Mouse (Mus musculus): Measurements from ENCODE around the gene Fam173b. TPM values are rescaled to one million over a fixed set of nuclear protein-coding genes. Genes with fewer than 3 reads are reported as not detected.

Gene Fam173b
- polyA plus RNA-seq, 1 experiment from 2014 or later: 16.6 TPM

GRCm38 (mm10) chr15:31565786-31566185, 35.9 kb upstream of the Fam173b start:
- no peak overlapping the region for H3K4me3 ChIP-seq (ENCODE audit: control insufficient read depth in 1 of 2, insufficient read depth in 1 of 2, low read depth in 1 of 2, low read length in 2 of 2)
- H3K27ac ChIP-seq (replicated peaks in 1 of 2; ENCODE audit: control insufficient read depth in 1 of 2, insufficient read depth in 1 of 2, low read depth in 2 of 2, low read length in 2 of 2): no peak overlapping the region
- no peak overlapping the region for H3K9ac ChIP-seq (ENCODE audit: low read length)
- ATAC-seq (ENCODE audit: insufficient number of reproducible peaks, insufficient read depth, low FRiP score, low read depth): no peak
- H3K4me1 ChIP-seq (ENCODE audit: control insufficient read depth in 2 of 2, insufficient read depth in 2 of 2, low read length in 2 of 2): peaks cover 20 to 24% of the 10 kb centered on the region in 2 experiments
- H3K36me3 ChIP-seq (ENCODE audit: control insufficient read depth, insufficient read depth, low read length): no peaks in the 10 kb centered on the region
- WGBS: 53% methylated on average over 1 of the region's 1 CpGs
- no peak overlapping the region for H3K4me2 ChIP-seq (ENCODE audit: low read length)
- no peaks in the 10 kb centered on the region for H3K27me3 ChIP-seq (ENCODE audit: control insufficient read depth, insufficient read depth, low read length)
- peaks cover 6% of the 10 kb centered on the region; the same call in 1 of the 2 replicates for H3K9me3 ChIP-seq (ENCODE audit: control insufficient read depth, low read length)

DNA sequence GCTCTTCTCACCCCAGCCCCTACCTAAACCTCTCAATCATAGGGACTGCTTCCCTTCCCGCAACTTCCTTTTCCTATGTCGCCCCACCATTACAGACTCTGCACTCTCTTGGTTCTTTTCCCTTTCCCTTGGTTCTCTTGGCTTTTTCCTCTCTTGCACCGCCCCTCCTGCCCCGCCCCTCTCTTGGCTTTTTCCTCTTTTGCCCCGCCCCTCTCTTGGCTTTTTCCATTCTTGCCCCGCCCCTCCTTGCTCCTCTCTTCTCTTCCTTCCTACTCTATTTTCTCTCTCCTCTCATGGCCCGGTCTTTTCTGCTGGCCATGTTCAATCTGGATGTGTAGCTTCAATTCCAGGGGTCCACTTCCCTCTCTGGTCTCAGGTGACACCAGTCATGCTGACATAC, 34.2 kb upstream of the Fam173b start:
- peaks cover 20 to 24% of the 10 kb centered on the region in 2 experiments for H3K4me1 ChIP-seq (ENCODE audit: control insufficient read depth in 2 of 2, insufficient read depth in 2 of 2, low read length in 2 of 2)
- H3K4me3 ChIP-seq (ENCODE audit: control insufficient read depth in 1 of 2, insufficient read depth in 1 of 2, low read depth in 1 of 2, low read length in 2 of 2): no peak overlapping the region
- 75% methylated on average over 7 of the region's 7 CpGs for WGBS
- H3K27ac ChIP-seq (replicated peaks in 1 of 2; ENCODE audit: control insufficient read depth in 1 of 2, insufficient read depth in 1 of 2, low read depth in 2 of 2, low read length in 2 of 2): no peak overlapping the region
- no peaks in the 10 kb centered on the region for H3K9me3 ChIP-seq (ENCODE audit: control insufficient read depth, low read length)
- H3K4me2 ChIP-seq (ENCODE audit: low read length): no peak overlapping the region
- no peak overlapping the region for H3K9ac ChIP-seq (ENCODE audit: low read length)
- H3K36me3 ChIP-seq (ENCODE audit: control insufficient read depth, insufficient read depth, low read length): no peaks in the 10 kb centered on the region
- no peak for ATAC-seq (ENCODE audit: insufficient number of reproducible peaks, insufficient read depth, low FRiP score, low read depth)
- no peaks in the 10 kb centered on the region for H3K27me3 ChIP-seq (ENCODE audit: control insufficient read depth, insufficient read depth, low read length)

- Histone ChIP-seq H3K9me3 (ENCODE audit: control insufficient read depth, low read length) (no peaks in the 10 kb centered on the region), H3K27me3 (ENCODE audit: control insufficient read depth, insufficient read depth, low read length) (no peaks in the 10 kb centered on the region), H3K27ac (replicated peaks in 1 of 2; ENCODE audit: control insufficient read depth in 1 of 2, insufficient read depth in 1 of 2, low read depth in 2 of 2, low read length in 2 of 2) (peak overlapping the region; percentile 64 to 71), H3K9ac (ENCODE audit: low read length) (peak overlapping the region; percentile 55), H3K4me1 (ENCODE audit: control insufficient read depth in 2 of 2, insufficient read depth in 2 of 2, low read length in 2 of 2) (peaks cover 17 to 19% of the 10 kb centered on the region in 2 experiments), H3K4me3 (ENCODE audit: control insufficient read depth in 1 of 2, insufficient read depth in 1 of 2, low read depth in 1 of 2, low read length in 2 of 2) (peak overlapping the region; percentile 24; a peak in 3 of 4 replicates), H3K36me3 (ENCODE audit: control insufficient read depth, insufficient read depth, low read length) (no peaks in the 10 kb centered on the region), H3K4me2 (ENCODE audit: low read length) (peak overlapping the region; percentile 60)
- 3% methylated on average over 12 of the region's 12 CpGs for WGBS
- ATAC-seq (ENCODE audit: insufficient number of reproducible peaks, insufficient read depth, low FRiP score, low read depth): peak; percentile 81
These were observed 33.1 kb upstream of the Fam173b start for GRCm38 (mm10) chr15:31568581-31568996.

DNA sequence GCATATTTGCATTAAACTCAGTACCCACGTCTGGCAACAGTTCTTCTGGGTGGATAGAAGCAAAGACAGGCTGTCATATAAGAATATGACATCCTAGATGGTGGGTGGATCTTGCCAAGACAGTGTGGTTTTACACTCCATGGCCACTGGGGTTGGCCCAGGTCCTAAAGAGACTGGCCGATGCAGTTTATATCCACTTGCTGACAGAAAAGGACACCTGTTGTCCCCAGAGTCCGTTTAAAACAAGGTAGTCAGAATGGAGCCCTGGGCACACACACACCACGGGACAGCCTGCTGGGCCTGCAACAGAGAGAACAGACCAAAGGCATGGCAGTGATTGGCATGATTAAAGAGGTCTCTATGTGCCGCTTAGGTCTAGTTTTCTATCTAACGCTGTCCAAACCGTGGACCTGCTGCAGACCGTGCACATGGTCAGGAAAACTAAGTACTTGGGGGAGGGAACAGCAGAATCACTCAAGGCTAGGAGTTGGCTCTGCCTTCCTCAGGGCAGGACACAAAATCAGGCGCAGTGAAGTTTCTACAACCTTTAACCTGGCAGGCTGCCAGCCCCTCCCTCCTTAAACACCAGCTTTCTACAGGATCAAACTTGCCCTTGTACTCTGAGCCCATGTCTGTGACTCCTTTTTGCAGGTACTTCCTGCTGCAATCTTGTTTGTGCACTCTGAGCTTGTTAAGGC, 32.2 kb upstream of the Fam173b start:
- no peak overlapping the region for H3K4me3 ChIP-seq (ENCODE audit: control insufficient read depth in 1 of 2, insufficient read depth in 1 of 2, low read depth in 1 of 2, low read length in 2 of 2)
- 0 out of 4 replicates have a peak overlapping the region, but pooled peaks of 1 of the 2 experiments have one; percentile 24 for H3K27ac ChIP-seq (replicated peaks in 1 of 2; ENCODE audit: control insufficient read depth in 1 of 2, insufficient read depth in 1 of 2, low read depth in 2 of 2, low read length in 2 of 2)
- H3K4me2 ChIP-seq (ENCODE audit: low read length): peak overlapping the region; percentile 60; the same call in 1 of the 2 replicates
- H3K9ac ChIP-seq (ENCODE audit: low read length): no peak overlapping the region
- ATAC-seq (ENCODE audit: insufficient number of reproducible peaks, insufficient read depth, low FRiP score, low read depth): no peak
- no peaks in the 10 kb centered on the region for H3K9me3 ChIP-seq (ENCODE audit: control insufficient read depth, low read length)
- 49% methylated on average over 9 of the region's 9 CpGs for WGBS
- H3K36me3 ChIP-seq (ENCODE audit: control insufficient read depth, insufficient read depth, low read length): no peaks in the 10 kb centered on the region
- H3K4me1 ChIP-seq (ENCODE audit: control insufficient read depth in 2 of 2, insufficient read depth in 2 of 2, low read length in 2 of 2): peaks cover 14 to 17% of the 10 kb centered on the region in 2 experiments
- no peaks in the 10 kb centered on the region for H3K27me3 ChIP-seq (ENCODE audit: control insufficient read depth, insufficient read depth, low read length)

GRCm38 (mm10) chr15:31570959-31571358, 30.7 kb upstream of the Fam173b start:
- 86% methylated on average over 8 of the region's 8 CpGs for WGBS
- Histone ChIP-seq H3K4me2 (ENCODE audit: low read length) (no peak overlapping the region), H3K27me3 (ENCODE audit: control insufficient read depth, insufficient read depth, low read length) (no peaks in the 10 kb centered on the region), H3K36me3 (ENCODE audit: control insufficient read depth, insufficient read depth, low read length) (no peaks in the 10 kb centered on the region), H3K9me3 (ENCODE audit: control insufficient read depth, low read length) (no peaks in the 10 kb centered on the region), H3K9ac (ENCODE audit: low read length) (no peak overlapping the region), H3K27ac (replicated peaks in 1 of 2; ENCODE audit: control insufficient read depth in 1 of 2, insufficient read depth in 1 of 2, low read depth in 2 of 2, low read length in 2 of 2) (no peak overlapping the region), H3K4me3 (ENCODE audit: control insufficient read depth in 1 of 2, insufficient read depth in 1 of 2, low read depth in 1 of 2, low read length in 2 of 2) (no peak overlapping the region), H3K4me1 (ENCODE audit: control insufficient read depth in 2 of 2, insufficient read depth in 2 of 2, low read length in 2 of 2) (peaks cover 14 to 17% of the 10 kb centered on the region in 2 experiments)
- ATAC-seq (ENCODE audit: insufficient number of reproducible peaks, insufficient read depth, low FRiP score, low read depth): no peak

DNA sequence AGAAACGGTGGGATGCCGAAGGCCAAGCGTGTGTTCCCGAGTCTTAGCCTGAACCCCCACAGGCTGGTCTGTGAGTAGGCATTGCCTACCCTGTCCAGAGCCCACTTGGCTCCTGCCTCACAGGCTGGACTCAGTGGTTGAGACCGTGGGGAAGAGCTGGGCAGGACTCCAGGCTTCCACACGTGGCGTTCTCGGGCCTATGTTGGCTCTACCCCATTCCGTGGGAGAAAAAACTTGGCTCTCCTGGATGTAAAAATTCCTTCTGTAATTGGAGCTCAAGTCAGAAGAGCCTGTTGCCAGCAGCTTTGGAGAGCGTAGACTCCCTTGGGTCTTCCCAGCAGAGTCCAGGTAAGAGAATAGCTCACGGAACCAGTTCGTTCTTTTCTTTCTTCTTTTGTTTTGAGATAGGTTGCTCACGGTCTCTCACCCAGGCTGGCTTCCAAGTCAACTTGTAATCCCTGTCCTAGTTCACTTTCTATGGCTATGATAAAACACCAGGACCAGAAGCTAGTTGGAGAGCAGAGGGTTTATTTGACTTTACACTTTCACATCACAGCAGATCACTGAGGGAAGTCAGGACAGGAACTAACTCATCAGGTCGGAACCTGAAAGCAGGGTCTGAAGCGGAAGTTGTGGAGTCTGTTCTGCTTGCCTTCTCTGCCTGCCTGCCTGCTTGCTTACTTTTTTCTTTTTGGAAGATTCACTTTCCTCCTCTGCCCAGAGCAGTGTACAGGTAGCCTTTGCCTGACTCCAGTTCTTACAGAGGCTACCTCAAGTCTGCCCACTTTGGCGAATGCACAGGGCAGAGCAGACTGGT, 29.5 kb upstream of the Fam173b start:
- Histone ChIP-seq H3K4me3 (ENCODE audit: control insufficient read depth in 1 of 2, insufficient read depth in 1 of 2, low read depth in 1 of 2, low read length in 2 of 2) (no peak overlapping the region), H3K36me3 (ENCODE audit: control insufficient read depth, insufficient read depth, low read length) (no peaks in the 10 kb centered on the region), H3K4me1 (ENCODE audit: control insufficient read depth in 2 of 2, insufficient read depth in 2 of 2, low read length in 2 of 2) (peaks cover 14 to 17% of the 10 kb centered on the region in 2 experiments), H3K9me3 (ENCODE audit: control insufficient read depth, low read length) (no peaks in the 10 kb centered on the region), H3K9ac (ENCODE audit: low read length) (no peak overlapping the region), H3K27ac (replicated peaks in 1 of 2; ENCODE audit: control insufficient read depth in 1 of 2, insufficient read depth in 1 of 2, low read depth in 2 of 2, low read length in 2 of 2) (no peak overlapping the region), H3K27me3 (ENCODE audit: control insufficient read depth, insufficient read depth, low read length) (no peaks in the 10 kb centered on the region), H3K4me2 (ENCODE audit: low read length) (no peak overlapping the region)
- ATAC-seq (ENCODE audit: insufficient number of reproducible peaks, insufficient read depth, low FRiP score, low read depth): no peak
- 78% methylated on average over 16 of the region's 16 CpGs for WGBS

DNA sequence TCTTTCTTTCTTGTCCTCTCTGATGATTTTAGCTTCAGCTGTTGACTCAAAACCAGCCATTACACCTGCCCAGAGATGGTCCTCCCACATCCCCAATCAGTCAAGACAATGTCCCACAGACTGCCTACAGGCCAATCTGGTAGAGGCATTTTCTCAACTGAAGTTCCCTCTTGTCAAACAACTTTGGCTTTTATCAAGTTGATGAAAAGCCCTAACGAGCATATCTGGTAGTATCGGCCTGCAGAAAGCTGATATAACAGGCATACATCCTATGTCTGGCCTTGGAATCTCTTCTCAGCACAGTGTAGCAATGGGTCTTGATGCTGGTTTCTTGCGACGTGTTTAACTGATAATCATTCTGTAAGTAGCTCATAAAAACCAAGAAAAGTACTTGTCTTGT, 28.4 kb upstream of the Fam173b start:
- no peaks in the 10 kb centered on the region for H3K36me3 ChIP-seq (ENCODE audit: control insufficient read depth, insufficient read depth, low read length)
- H3K9me3 ChIP-seq (ENCODE audit: control insufficient read depth, low read length): no peaks in the 10 kb centered on the region
- H3K27ac ChIP-seq (replicated peaks in 1 of 2; ENCODE audit: control insufficient read depth in 1 of 2, insufficient read depth in 1 of 2, low read depth in 2 of 2, low read length in 2 of 2): no peak overlapping the region
- peaks cover 12 to 13% of the 10 kb centered on the region in 2 experiments for H3K4me1 ChIP-seq (ENCODE audit: control insufficient read depth in 2 of 2, insufficient read depth in 2 of 2, low read length in 2 of 2)
- no peak overlapping the region for H3K9ac ChIP-seq (ENCODE audit: low read length)
- ATAC-seq (ENCODE audit: insufficient number of reproducible peaks, insufficient read depth, low FRiP score, low read depth): no peak
- H3K4me3 ChIP-seq (ENCODE audit: control insufficient read depth in 1 of 2, insufficient read depth in 1 of 2, low read depth in 1 of 2, low read length in 2 of 2): no peak overlapping the region
- WGBS: 49% methylated on average over 4 of the region's 4 CpGs
- H3K27me3 ChIP-seq (ENCODE audit: control insufficient read depth, insufficient read depth, low read length): no peaks in the 10 kb centered on the region
- no peak overlapping the region for H3K4me2 ChIP-seq (ENCODE audit: low read length)
